Mouse (Mus musculus) CD4-positive helper T cell, adult 2 months (primary cell): ENCODE data around the gene Npm1.

ENCODE experiments used
- DNase-seq: peaks from one replicate; pipeline ENCODE4 v3.0.0-alpha.2; 2012; ENCODE audit warnings: low read depth, missing footprints, low spot score

Npm1 gene

DNA sequence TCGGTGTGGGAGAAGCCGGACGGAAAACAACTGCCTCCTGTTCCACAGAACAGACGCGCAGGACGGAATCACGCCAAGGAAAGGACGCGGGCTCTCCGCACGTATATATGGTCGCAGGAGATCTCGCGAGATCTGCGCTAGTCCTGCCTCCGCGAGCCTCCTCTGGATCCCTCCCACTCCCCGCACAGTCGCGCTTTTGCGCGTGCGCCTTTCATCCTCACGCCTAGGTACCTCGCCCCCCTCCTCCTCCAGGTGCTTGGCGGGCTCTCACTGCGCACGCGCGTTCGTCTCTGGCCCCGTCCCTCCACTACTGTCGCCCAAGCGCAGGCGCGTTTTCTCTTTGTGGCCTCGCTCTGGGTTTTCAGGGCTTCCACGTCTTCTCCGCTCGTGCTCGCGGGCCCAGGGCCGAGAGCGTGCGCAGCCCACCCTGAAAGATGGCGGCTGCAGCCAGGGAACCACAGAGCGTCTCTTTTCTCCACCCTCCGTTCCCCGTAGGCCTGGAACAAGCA lies at the start of gene Npm1:
TSS of gene Npm1 (minus strand) at position 209 of the 509 bp plus-strand sequence.
- peak; percentile 100 for DNase-seq

GRCm38 (mm10) chr11:33207411-33207810 lies 44.4 kb upstream of the Npm1 start:
- DNase-seq, result no peak

DNA sequence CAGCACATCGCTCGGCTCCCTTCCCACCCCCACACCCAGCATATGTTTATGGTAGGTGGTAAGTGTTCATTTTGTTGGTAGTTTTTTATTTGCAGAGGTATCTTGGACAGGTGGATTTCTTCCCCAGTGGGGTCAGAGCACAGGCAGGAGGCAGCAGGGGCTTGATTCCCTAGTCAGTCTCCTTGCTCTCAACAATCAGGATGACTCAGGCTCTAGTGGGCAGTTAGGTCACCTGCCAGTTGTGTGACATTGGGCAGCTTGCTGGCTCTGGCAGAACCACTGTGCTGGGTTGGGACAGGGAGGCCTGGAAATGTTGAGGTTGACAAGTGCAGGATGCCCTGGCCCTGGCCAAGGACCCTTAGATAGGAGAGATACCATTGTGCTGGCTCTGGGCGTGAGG lies 42.0 kb upstream of the Npm1 start:
- no peak for DNase-seq

GRCm38 (mm10) chr11:33204329-33204705 lies 41.3 kb upstream of the Npm1 start:
- no peak for DNase-seq

GRCm38 (mm10) chr11:33203383-33204328 lies 40.6 kb upstream of the Npm1 start, which contains the start of gene Tlx3:
Gene Tlx3, minus strand, starts transcription at chr11:33203589.
- DNase-seq, result no peak

DNA sequence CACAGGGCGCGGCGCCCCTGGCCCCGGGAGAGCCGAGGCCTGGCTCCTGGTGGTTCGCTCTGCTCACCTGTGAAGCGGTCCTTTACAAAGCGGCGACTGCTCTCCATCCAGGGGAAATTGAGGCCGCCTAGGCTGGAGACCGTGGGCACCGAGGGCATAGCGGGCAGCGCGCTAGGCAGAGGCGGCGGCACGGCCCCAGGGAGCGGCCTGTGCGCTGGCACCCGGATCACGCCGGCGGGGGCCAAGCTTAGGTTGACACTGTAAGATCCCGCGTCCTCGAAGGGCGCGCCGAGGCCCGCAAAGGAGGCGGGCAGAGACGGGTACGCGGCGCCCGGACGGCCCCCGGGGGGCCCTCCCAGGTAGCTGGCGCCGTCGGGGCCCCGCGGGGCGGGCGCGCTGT lies 40.0 kb upstream of the Npm1 start:
- DNase-seq, result no peak

DNA sequence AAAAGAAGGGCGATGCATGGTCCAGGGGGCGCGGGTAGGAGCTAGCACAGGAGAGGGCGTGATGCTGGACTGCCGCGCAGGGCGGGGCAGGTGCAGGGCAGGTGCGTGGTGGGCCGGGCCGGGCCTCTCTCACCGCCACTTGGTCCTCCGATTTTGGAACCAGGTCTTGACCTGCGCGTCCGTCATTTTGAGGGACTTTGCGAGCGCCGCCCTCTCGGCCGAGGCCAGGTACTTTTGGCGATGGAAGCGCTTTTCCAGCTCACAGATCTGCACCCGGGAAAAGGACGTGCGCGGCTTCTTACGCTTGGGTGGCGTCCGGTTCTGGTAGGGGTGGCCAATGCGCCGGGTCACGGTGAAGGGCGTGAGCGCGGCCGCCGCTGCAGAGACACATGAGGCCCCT lies 39.3 kb upstream of the Npm1 start:
- no peak for DNase-seq

DNA sequence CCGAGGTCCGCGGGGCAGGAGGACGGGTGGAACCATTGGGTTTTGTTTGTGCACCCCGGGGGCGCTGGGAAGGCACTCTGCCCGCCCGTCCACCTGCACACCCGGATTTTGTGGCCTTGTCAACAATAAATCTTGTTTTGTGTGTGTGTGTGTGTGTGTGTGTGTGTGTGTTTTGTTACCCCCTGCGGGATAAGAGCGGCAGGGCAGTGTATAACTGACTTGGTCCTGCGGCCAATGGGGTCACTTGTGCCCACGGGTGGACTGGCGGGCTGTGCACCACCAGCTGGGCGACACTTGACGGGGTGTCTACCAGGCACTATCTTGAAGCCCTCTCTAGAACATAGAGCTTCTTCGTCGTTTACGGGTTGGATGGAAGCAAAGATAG lies 38.6 kb upstream of the Npm1 start:
- DNase-seq, result no peak

DNA sequence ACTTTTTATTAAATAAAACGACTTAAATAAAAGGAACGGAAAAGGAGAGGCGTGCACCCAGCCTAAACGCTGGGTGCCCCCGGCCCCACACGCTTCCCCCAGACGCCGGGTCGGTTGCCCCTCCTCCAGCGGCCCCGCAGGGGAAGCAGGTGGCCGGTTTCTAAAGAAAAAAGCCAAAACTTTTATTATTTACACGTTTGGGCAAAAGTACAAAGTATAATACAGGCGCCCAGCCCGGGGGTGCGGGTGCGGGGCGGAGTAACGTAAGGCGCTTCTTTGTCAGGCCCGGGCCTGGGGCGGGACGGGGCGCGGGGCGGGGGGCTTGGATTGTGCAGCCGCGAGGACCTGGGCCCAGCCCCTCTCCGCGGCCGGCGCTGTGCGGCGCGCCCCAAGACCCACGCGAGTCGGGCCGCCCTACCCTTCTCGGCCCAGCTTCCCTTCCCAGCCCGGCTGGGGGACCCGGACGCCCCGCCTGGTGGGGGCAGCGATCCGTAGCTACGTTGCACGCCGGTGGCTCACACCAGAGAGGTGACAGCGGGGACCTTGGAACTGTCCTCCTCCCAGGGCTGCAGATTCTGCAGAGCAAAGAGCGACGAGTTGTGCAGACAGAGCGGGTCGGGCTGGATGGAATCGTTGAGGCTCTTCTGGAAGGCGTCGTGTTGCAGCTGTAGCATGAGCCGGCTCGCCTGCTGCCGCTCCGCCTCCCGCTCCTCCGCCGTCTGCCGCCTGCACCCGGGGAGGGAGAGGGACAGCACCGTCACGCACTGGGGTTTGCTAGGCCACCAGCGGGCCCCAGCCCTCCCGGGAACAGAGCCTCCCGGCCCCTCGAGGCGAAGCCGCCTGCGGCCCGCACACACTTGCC lies 38.0 kb upstream of the Npm1 start:
- DNase-seq, result no peak

- DNase-seq, result no peak
These were observed 37.1 kb upstream of the Npm1 start for GRCm38 (mm10) chr11:33199906-33200763.

- DNase-seq, result no peak
These were observed 36.1 kb upstream of the Npm1 start for GRCm38 (mm10) chr11:33199117-33199514.

DNA sequence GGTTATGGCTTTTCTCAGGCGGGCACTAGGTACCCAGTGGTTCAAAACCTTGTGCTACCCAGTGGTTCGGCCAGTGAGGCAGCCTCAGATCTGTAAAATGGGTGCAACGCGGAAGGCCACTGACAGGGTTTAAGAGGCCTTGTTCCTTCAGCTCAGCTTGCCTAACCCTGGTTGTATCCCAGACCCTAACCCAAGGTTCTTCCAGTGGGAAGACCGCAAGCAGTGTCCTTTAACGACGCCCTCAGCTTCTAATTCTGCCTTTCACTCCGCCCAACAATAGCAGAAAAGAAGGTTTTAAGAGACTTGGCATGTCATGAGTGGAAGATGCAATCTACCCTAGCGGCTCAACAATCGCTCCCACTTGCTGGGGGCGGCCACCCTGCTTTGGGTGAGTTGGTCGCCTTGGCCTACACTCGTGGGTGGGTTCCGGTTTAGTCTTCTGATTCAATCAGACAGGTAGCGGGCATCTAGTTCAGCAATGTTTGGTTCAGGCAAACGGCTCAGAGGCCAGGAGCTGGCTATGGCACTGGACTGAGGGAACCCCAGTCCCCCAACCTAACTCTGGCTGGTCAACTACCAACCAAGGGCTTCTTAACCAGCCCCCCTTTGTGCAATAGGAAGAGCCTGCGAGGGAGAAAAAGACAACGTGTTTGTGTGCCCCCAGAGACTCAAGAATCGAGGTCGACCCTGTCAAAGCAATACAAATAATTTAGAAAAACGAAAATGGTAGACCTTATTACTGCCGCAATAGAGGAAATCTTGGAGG lies 35.5 kb upstream of the Npm1 start:
- no peak for DNase-seq

GRCm38 (mm10) chr11:33197673-33198072 lies 34.7 kb upstream of the Npm1 start:
- DNase-seq, result no peak

GRCm38 (mm10) chr11:33197133-33197514 lies 34.1 kb upstream of the Npm1 start:
- DNase-seq, result no peak

GRCm38 (mm10) chr11:33196447-33197132 lies 33.6 kb upstream of the Npm1 start:
- DNase-seq, result no peak

DNA sequence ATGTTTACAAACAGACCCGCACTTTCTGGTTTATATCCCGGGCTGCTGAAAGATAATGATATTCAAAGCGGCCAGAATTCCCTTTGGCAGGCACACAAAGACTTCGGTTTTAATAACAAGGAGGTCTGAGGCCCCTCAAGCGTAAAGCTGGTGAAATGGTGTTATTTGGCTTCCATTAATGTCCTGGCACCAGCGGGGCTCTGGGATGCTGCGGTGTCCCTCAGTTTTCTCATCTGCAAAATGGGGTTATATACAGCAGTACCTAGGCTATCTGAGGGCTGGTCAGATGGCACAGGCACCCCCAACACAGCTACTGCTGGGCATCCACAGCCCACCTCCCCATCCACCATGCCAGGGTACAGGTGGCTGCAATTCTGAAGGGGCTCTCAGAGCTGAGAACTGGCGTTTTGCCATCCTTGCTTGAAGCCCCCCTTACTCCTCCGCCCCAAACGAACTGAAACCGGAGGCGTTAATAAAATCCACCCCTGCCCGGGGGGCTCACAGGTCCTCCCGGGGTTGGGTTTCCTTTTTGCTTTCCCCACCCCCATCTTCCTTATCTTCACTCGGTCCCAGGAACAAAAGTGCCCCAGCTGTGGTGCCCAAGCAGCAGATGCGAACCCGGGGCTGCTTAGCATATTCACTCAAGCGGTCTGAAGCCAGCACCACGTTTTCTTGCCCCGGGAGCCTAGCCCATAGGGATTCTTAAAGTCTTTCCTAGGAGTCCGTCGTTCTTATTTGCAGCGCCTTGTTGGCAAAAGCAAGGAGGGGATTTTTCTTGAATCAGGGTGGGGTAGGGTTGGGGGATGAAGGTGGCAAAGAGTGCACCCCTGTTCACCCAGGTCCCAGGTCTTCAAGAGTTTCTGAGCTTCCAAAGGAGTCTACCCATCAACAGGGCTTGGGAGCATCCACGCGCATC lies 32.8 kb upstream of the Npm1 start:
- no peak for DNase-seq

- no peak for DNase-seq
These were observed 32.1 kb upstream of the Npm1 start for GRCm38 (mm10) chr11:33195061-33195460.

DNA sequence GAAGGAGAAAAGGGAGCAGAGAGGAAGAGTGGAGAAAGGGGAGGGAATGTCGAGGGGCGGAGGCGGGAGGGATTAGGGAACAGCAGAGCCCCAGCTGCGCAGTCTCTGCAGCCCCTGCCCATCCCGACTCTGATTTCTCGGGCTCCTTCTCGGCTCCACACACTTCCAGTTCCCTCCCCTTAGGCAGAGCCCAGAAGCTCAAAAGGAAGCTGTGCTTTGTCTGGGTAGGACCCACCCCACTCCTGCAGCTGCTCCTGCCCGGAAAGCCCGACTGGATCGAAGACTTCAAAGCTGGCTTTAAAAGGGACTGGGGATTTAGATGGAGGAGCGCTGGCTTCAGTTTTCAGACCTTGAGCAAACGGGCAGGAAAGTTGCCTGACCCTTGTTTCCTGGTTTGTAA lies 30.7 kb upstream of the Npm1 start:
- DNase-seq, result no peak

- DNase-seq, result no peak
These were observed 18.8 kb upstream of the Npm1 start for GRCm38 (mm10) chr11:33181804-33182203.
